Mouse (Mus musculus): Measurements from ENCODE around the gene Fgfr3. TPM values are rescaled to one million over a fixed set of nuclear protein-coding genes. Genes with fewer than 3 reads are reported as not detected.

The Fgfr3 gene
- polyA plus RNA-seq, 1 experiment from 2014 or later, result 13.7 TPM

- Histone ChIP-seq H3K4me3 (ENCODE audit: low read depth, low read length) (no peak overlapping the region), H3K9me3 (ENCODE audit: control insufficient read depth, low read length) (no peaks in the 10 kb centered on the region), H3K27ac (ENCODE audit: low read depth) (no peak overlapping the region), H3K4me1 (replicated peaks; ENCODE audit: control insufficient read depth, insufficient read depth, low read length) (peaks cover 14% of the 10 kb centered on the region), H3K4me2 (ENCODE audit: low read length) (no peak overlapping the region), H3K27me3 (replicated peaks; ENCODE audit: control insufficient read depth, insufficient read depth, low read length) (peaks cover 9% of the 10 kb centered on the region), H3K9ac (ENCODE audit: low read length) (no peak overlapping the region), H3K36me3 (ENCODE audit: control insufficient read depth, insufficient read depth, low read length) (no peaks in the 10 kb centered on the region)
- 67% methylated on average over 5 of the region's 5 CpGs for WGBS
- no peak for ATAC-seq (replicated peaks; ENCODE audit: low FRiP score, low TSS enrichment, low read depth)
- DNase-seq (ENCODE audit: low spot score), result no peak
Observed at GRCm38 (mm10) chr5:33718460-33718859, 3.0 kb upstream of the Fgfr3 start.

- 16% methylated on average over 8 of the region's 8 CpGs for WGBS
- H3K27ac ChIP-seq (ENCODE audit: low read depth), result no peak overlapping the region
- DNase-seq (ENCODE audit: low spot score), result peak; percentile 67
- peaks cover 18% of the 10 kb centered on the region for H3K27me3 ChIP-seq (replicated peaks; ENCODE audit: control insufficient read depth, insufficient read depth, low read length)
- ATAC-seq (replicated peaks; ENCODE audit: low FRiP score, low TSS enrichment, low read depth), result no peak; the same call in 1 of the 2 replicates
- no peak overlapping the region; the same call in 1 of the 2 replicates for H3K9ac ChIP-seq (ENCODE audit: low read length)
- peaks cover 18% of the 10 kb centered on the region for H3K4me1 ChIP-seq (replicated peaks; ENCODE audit: control insufficient read depth, insufficient read depth, low read length)
- H3K4me3 ChIP-seq (ENCODE audit: low read depth, low read length), result peak overlapping the region; percentile 74
- no peaks in the 10 kb centered on the region for H3K36me3 ChIP-seq (ENCODE audit: control insufficient read depth, insufficient read depth, low read length)
- H3K4me2 ChIP-seq (ENCODE audit: low read length), result peak overlapping the region; percentile 99
- H3K9me3 ChIP-seq (ENCODE audit: control insufficient read depth, low read length), result no peaks in the 10 kb centered on the region
Observed at GRCm38 (mm10) chr5:33720852-33721490, 503 bp upstream of the Fgfr3 start.

GRCm38 (mm10) chr5:33722266-33723018, 968 bp downstream of the Fgfr3 start:
- H3K9ac ChIP-seq (ENCODE audit: low read length), result peak overlapping the region; percentile 59
- DNase-seq (ENCODE audit: low spot score) (peak; percentile 78), ATAC-seq (replicated peaks; ENCODE audit: low FRiP score, low TSS enrichment, low read depth) (no peak)
- WGBS, result under 1% methylated on average over 53 of the region's 53 CpGs
- H3K4me2 ChIP-seq (ENCODE audit: low read length), result peak overlapping the region; percentile 99
- H3K27ac ChIP-seq (ENCODE audit: low read depth), result peak overlapping the region; percentile 19; the same call in 1 of the 2 replicates
- no peaks in the 10 kb centered on the region for H3K36me3 ChIP-seq (ENCODE audit: control insufficient read depth, insufficient read depth, low read length)
- peak overlapping the region; percentile 74 for H3K4me3 ChIP-seq (ENCODE audit: low read depth, low read length)
- no peaks in the 10 kb centered on the region for H3K9me3 ChIP-seq (ENCODE audit: control insufficient read depth, low read length)
- H3K4me1 ChIP-seq (replicated peaks; ENCODE audit: control insufficient read depth, insufficient read depth, low read length), result peaks cover 11% of the 10 kb centered on the region
- peaks cover 18% of the 10 kb centered on the region for H3K27me3 ChIP-seq (replicated peaks; ENCODE audit: control insufficient read depth, insufficient read depth, low read length)

- peak overlapping the region; percentile 74 for H3K27ac ChIP-seq (ENCODE audit: low read depth)
Observed at GRCm38 (mm10) chr5:33723019-33723640, 1.7 kb downstream of the Fgfr3 start.

GRCm38 (mm10) chr5:33723641-33724465, 2.4 kb downstream of the Fgfr3 start:
- peak; percentile 76 for DNase-seq (ENCODE audit: low spot score)
- peak; percentile 36 for ATAC-seq (replicated peaks; ENCODE audit: low FRiP score, low TSS enrichment, low read depth)
- peak overlapping the region; percentile 99 for H3K4me2 ChIP-seq (ENCODE audit: low read length)
- peaks cover 18% of the 10 kb centered on the region for H3K27me3 ChIP-seq (replicated peaks; ENCODE audit: control insufficient read depth, insufficient read depth, low read length)
- peaks cover 11% of the 10 kb centered on the region for H3K4me1 ChIP-seq (replicated peaks; ENCODE audit: control insufficient read depth, insufficient read depth, low read length)
- H3K9me3 ChIP-seq (ENCODE audit: control insufficient read depth, low read length), result no peaks in the 10 kb centered on the region
- no peaks in the 10 kb centered on the region; the same call in 1 of the 2 replicates for H3K36me3 ChIP-seq (ENCODE audit: control insufficient read depth, insufficient read depth, low read length)
- H3K9ac ChIP-seq (ENCODE audit: low read length), result peak overlapping the region; percentile 59
- 9% methylated on average over 36 of the region's 36 CpGs for WGBS
- peak overlapping the region; percentile 74 for H3K4me3 ChIP-seq (ENCODE audit: low read depth, low read length)
- H3K27ac ChIP-seq (ENCODE audit: low read depth), result peak overlapping the region; percentile 74

More at GRCm38 (mm10) chr5:33723019-33723640, 1.7 kb downstream of the Fgfr3 start:
- under 1% methylated on average over 61 of the region's 61 CpGs for WGBS
- peak overlapping the region; percentile 99 for H3K4me2 ChIP-seq (ENCODE audit: low read length)
- peaks cover 11% of the 10 kb centered on the region for H3K4me1 ChIP-seq (replicated peaks; ENCODE audit: control insufficient read depth, insufficient read depth, low read length)
- ATAC-seq (replicated peaks; ENCODE audit: low FRiP score, low TSS enrichment, low read depth), result no peak
- H3K9ac ChIP-seq (ENCODE audit: low read length), result peak overlapping the region; percentile 59
- H3K27me3 ChIP-seq (replicated peaks; ENCODE audit: control insufficient read depth, insufficient read depth, low read length), result peaks cover 18% of the 10 kb centered on the region
- H3K36me3 ChIP-seq (ENCODE audit: control insufficient read depth, insufficient read depth, low read length), result no peaks in the 10 kb centered on the region; the same call in 1 of the 2 replicates
- no peaks in the 10 kb centered on the region for H3K9me3 ChIP-seq (ENCODE audit: control insufficient read depth, low read length)
- DNase-seq (ENCODE audit: low spot score), result peak; percentile 79
- H3K4me3 ChIP-seq (ENCODE audit: low read depth, low read length), result peak overlapping the region; percentile 74

GRCm38 (mm10) chr5:33726081-33726647, 4.7 kb downstream of the Fgfr3 start:
- no peak overlapping the region for H3K4me3 ChIP-seq (ENCODE audit: low read depth, low read length)
- ATAC-seq (replicated peaks; ENCODE audit: low FRiP score, low TSS enrichment, low read depth), result no peak
- WGBS, result 88% methylated on average over 7 of the region's 7 CpGs

GRCm38 (mm10) chr5:33726891-33727290, 5.4 kb downstream of the Fgfr3 start:
- ATAC-seq (replicated peaks; ENCODE audit: low FRiP score, low TSS enrichment, low read depth) (no peak), DNase-seq (ENCODE audit: low spot score) (no peak)
- Histone ChIP-seq H3K4me1 (replicated peaks; ENCODE audit: control insufficient read depth, insufficient read depth, low read length) (peaks cover 4% of the 10 kb centered on the region), H3K27ac (ENCODE audit: low read depth) (no peak overlapping the region), H3K4me2 (ENCODE audit: low read length) (no peak overlapping the region), H3K27me3 (replicated peaks; ENCODE audit: control insufficient read depth, insufficient read depth, low read length) (peaks cover 18% of the 10 kb centered on the region), H3K4me3 (ENCODE audit: low read depth, low read length) (no peak overlapping the region), H3K9ac (ENCODE audit: low read length) (no peak overlapping the region), H3K9me3 (ENCODE audit: control insufficient read depth, low read length) (no peaks in the 10 kb centered on the region), H3K36me3 (ENCODE audit: control insufficient read depth, insufficient read depth, low read length) (peaks cover 4% of the 10 kb centered on the region; the same call in 1 of the 2 replicates)
- WGBS, result 77% methylated on average over 1 of the region's 1 CpGs

More at GRCm38 (mm10) chr5:33726081-33726647, 4.7 kb downstream of the Fgfr3 start:
- Histone ChIP-seq H3K9me3 (ENCODE audit: control insufficient read depth, low read length) (no peaks in the 10 kb centered on the region), H3K27me3 (replicated peaks; ENCODE audit: control insufficient read depth, insufficient read depth, low read length) (peaks cover 18% of the 10 kb centered on the region), H3K27ac (ENCODE audit: low read depth) (no peak overlapping the region), H3K4me2 (ENCODE audit: low read length) (no peak overlapping the region), H3K4me1 (replicated peaks; ENCODE audit: control insufficient read depth, insufficient read depth, low read length) (peaks cover 7% of the 10 kb centered on the region), H3K36me3 (ENCODE audit: control insufficient read depth, insufficient read depth, low read length) (peaks cover 4% of the 10 kb centered on the region; the same call in 1 of the 2 replicates), H3K9ac (ENCODE audit: low read length) (no peak overlapping the region)
- no peak for DNase-seq (ENCODE audit: low spot score)
